Mouse (Mus musculus) thymus, postnatal 10 days (tissue): Measurements from ENCODE around the gene Luc7l2.

Experiments used
- DNase-seq, 2 experiments: peaks; one replicate each; pipeline ENCODE4 v3.0.0; 2021; ENCODE audit warnings: low spot score in 2 of 2

Luc7l2 gene

GRCm38 (mm10) chr6:38650263-38650937 is 99.3 kb downstream of the Luc7l2 start:
- peak; percentile 14 to 61 for DNase-seq
